Mouse (Mus musculus): ENCODE results near the gene Bcl2l10. TPM values are rescaled to one million over a fixed set of nuclear protein-coding genes. Genes with fewer than 3 reads are reported as not detected.
A peak's percentile ranks its signal among the peaks of the same experiment; 100 is the strongest.

Gene Bcl2l10
- total and polyA plus RNA-seq, 2 experiments from 2014 or later, result not detected

- Histone ChIP-seq H3K36me3 (ENCODE audit: insufficient read depth) (no peaks in the 10 kb centered on the region), H3K9me3 (ENCODE audit: low read length) (no peaks in the 10 kb centered on the region), H3K27me3 (ENCODE audit: insufficient read depth, low read length) (no peaks in the 10 kb centered on the region), H3K4me1 (ENCODE audit: insufficient read depth) (no peaks in the 10 kb centered on the region), H3K4me2 (ENCODE audit: low read depth) (no peak overlapping the region), H3K27ac (ENCODE audit: low read depth, low read length) (no peak overlapping the region), H3K4me3 (ENCODE audit: low read depth, low read length) (no peak overlapping the region), H3K9ac (no peak overlapping the region)
- no peak for ATAC-seq
- no peak for TF ChIP-seq CTCF (IDR thresholded peaks at IDR 0.05; ENCODE audit: low read depth)
- DNase-seq, result no peak
- 80% methylated on average over 1 of the region's 1 CpGs for WGBS
These were observed 28.9 kb downstream of the Bcl2l10 start for GRCm38 (mm10) chr9:75376428-75376827.

DNA sequence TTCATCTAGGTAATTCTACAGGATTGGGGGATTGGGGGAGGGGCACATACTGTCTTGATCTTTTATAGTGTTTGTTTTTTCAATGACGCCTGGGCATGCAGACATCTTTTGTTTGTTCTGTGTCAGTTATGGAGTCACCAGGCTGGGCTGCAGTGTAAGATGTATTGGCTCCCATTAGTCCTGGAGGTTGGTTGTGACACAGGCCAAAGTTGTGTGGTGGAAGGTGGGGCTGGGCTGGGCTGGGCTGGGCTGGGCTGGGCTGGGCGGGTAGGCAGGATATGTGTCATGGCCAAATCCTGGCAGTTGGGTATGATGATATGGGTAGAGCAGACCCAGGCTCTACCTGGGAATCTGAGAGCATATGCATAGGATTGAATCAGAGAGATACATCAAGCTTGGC lies 31.2 kb downstream of the Bcl2l10 start:
- Histone ChIP-seq H3K9ac (no peak overlapping the region), H3K36me3 (ENCODE audit: insufficient read depth) (no peaks in the 10 kb centered on the region), H3K9me3 (ENCODE audit: low read length) (no peaks in the 10 kb centered on the region), H3K4me1 (ENCODE audit: insufficient read depth) (no peaks in the 10 kb centered on the region), H3K27me3 (ENCODE audit: insufficient read depth, low read length) (no peaks in the 10 kb centered on the region), H3K4me2 (ENCODE audit: low read depth) (no peak overlapping the region), H3K4me3 (ENCODE audit: low read depth, low read length) (no peak overlapping the region), H3K27ac (ENCODE audit: low read depth, low read length) (no peak overlapping the region)
- WGBS, result 96% methylated on average over 2 of the region's 2 CpGs
- ATAC-seq (no peak), DNase-seq (no peak)
- no peak for TF ChIP-seq CTCF (IDR thresholded peaks at IDR 0.05; ENCODE audit: low read depth)

DNA sequence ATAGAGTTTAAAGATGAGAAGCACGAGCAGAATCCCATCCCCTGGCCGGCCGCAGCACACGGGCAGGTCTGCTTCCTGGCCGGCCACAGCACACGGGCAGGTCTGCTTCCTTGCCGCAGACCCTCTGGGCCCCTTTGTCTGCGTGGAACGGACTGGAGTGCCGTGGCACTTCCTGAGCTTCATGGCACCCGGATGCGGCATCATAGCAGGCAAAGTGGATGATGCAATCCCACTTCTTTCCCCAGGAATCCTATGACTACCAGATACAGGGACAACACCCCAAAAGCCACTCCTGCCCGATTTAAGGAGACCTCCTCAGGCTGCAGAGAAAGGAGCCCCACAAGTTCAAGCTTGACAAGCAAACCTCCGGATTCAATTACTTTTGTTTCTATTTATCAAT lies 35.3 kb downstream of the Bcl2l10 start:
- Histone ChIP-seq H3K27me3 (ENCODE audit: insufficient read depth, low read length) (no peaks in the 10 kb centered on the region), H3K27ac (ENCODE audit: low read depth, low read length) (no peak overlapping the region), H3K9ac (no peak overlapping the region), H3K36me3 (ENCODE audit: insufficient read depth) (peaks cover 21% of the 10 kb centered on the region), H3K4me3 (ENCODE audit: low read depth, low read length) (no peak overlapping the region), H3K4me2 (ENCODE audit: low read depth) (no peak overlapping the region), H3K4me1 (ENCODE audit: insufficient read depth) (no peaks in the 10 kb centered on the region), H3K9me3 (ENCODE audit: low read length) (no peaks in the 10 kb centered on the region)
- no peak for ATAC-seq
- TF ChIP-seq CTCF (IDR thresholded peaks at IDR 0.05; ENCODE audit: low read depth), result no peak
- WGBS, result 92% methylated on average over 14 of the region's 14 CpGs
- no peak for DNase-seq

DNA sequence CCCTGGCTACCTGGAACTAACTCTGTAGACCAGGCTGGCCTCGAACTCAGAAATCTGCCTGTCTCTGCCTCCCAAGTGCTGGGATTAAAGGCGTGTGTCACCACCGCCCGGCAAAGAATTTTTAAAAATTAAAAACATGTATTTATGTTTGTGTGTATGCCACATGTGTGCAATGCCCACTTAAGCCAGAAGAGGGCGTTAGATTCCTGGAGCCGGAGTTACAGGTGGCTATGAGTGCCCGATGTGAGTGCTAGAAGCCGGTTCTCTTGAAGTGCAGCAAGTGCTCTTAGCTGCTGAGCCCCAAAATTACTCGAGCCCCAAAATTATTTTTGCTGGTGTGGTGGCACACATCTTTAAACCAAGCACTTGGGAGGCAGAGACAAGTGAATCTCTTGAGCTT lies 36.2 kb downstream of the Bcl2l10 start:
- TF ChIP-seq CTCF (IDR thresholded peaks at IDR 0.05; ENCODE audit: low read depth), result peak; percentile 19; the same call in 1 of the 2 replicates
- no peak for ATAC-seq
- peaks cover 27% of the 10 kb centered on the region for H3K36me3 ChIP-seq (ENCODE audit: insufficient read depth)
- DNase-seq, result no peak
- WGBS, result 89% methylated on average over 9 of the region's 9 CpGs
- no peaks in the 10 kb centered on the region for H3K9me3 ChIP-seq (ENCODE audit: low read length)
- H3K27me3 ChIP-seq (ENCODE audit: insufficient read depth, low read length), result no peaks in the 10 kb centered on the region
- no peaks in the 10 kb centered on the region for H3K4me1 ChIP-seq (ENCODE audit: insufficient read depth)
- H3K4me2 ChIP-seq (ENCODE audit: low read depth), result no peak overlapping the region
- no peak overlapping the region for H3K27ac ChIP-seq (ENCODE audit: low read depth, low read length)
- no peak overlapping the region for H3K9ac ChIP-seq
- H3K4me3 ChIP-seq (ENCODE audit: low read depth, low read length), result no peak overlapping the region

GRCm38 (mm10) chr9:75384337-75384962 lies 36.9 kb downstream of the Bcl2l10 start:
- WGBS, result 85% methylated on average over 3 of the region's 3 CpGs
- no peak for ATAC-seq
- no peak overlapping the region for H3K4me2 ChIP-seq (ENCODE audit: low read depth)

DNA sequence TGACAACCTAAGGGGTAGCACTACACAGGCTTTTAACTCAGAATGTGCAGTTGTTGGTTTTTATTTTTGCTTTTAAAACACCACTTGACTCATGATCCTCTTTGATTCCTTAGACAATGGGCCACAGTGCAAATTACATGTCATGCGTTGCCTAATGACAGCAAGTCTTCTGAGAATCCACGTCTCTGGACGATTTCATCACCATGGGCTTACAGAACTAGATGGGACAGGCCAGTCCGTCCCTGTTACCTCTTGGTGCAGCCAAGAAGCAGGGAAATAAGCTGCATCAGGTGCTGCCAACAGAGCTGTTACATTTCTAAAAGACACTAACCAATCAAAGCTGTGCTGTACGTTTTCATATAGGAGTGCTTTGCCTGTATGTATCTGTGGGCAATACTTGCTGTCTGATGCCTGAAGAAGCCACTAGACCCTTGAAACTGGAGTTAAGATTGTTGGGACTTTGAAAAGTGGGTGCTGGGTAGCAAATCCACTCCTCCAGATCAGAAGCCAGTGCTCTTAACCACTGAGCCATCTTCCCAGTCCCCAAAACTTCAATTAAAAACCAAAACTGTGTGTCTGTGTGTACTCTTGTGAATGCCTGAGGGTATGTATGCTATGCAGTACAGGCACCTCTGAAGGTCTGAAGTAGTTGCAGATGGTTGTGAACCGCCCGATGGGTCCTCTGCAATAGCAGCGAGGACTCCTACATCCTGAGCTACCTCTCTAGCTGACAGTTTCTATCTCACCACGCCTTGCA lies 37.8 kb downstream of the Bcl2l10 start:
- 77% methylated on average over 9 of the region's 9 CpGs for WGBS
- peaks cover 40% of the 10 kb centered on the region for H3K36me3 ChIP-seq (ENCODE audit: insufficient read depth)
- TF ChIP-seq CTCF (IDR thresholded peaks at IDR 0.05; ENCODE audit: low read depth), result no peak
- H3K4me3 ChIP-seq (ENCODE audit: low read depth, low read length), result no peak overlapping the region
- DNase-seq (no peak), ATAC-seq (peak; percentile 18)
- no peak overlapping the region for H3K9ac ChIP-seq
- no peaks in the 10 kb centered on the region for H3K27me3 ChIP-seq (ENCODE audit: insufficient read depth, low read length)
- no peak overlapping the region for H3K27ac ChIP-seq (ENCODE audit: low read depth, low read length)
- no peaks in the 10 kb centered on the region for H3K9me3 ChIP-seq (ENCODE audit: low read length)
- H3K4me1 ChIP-seq (ENCODE audit: insufficient read depth), result no peaks in the 10 kb centered on the region
- no peak overlapping the region for H3K4me2 ChIP-seq (ENCODE audit: low read depth)

More at GRCm38 (mm10) chr9:75384337-75384962, 36.9 kb downstream of the Bcl2l10 start:
- no peaks in the 10 kb centered on the region for H3K9me3 ChIP-seq (ENCODE audit: low read length)
- H3K27ac ChIP-seq (ENCODE audit: low read depth, low read length), result no peak overlapping the region
- H3K4me3 ChIP-seq (ENCODE audit: low read depth, low read length), result no peak overlapping the region
- DNase-seq, result no peak
- no peaks in the 10 kb centered on the region for H3K4me1 ChIP-seq (ENCODE audit: insufficient read depth)
- H3K36me3 ChIP-seq (ENCODE audit: insufficient read depth), result peaks cover 34% of the 10 kb centered on the region
- no peak overlapping the region for H3K9ac ChIP-seq
- TF ChIP-seq CTCF (IDR thresholded peaks at IDR 0.05; ENCODE audit: low read depth), result no peak
- H3K27me3 ChIP-seq (ENCODE audit: insufficient read depth, low read length), result no peaks in the 10 kb centered on the region

- Histone ChIP-seq H3K4me3 (ENCODE audit: low read depth, low read length) (no peak overlapping the region), H3K4me2 (ENCODE audit: low read depth) (no peak overlapping the region), H3K9ac (no peak overlapping the region), H3K27me3 (ENCODE audit: insufficient read depth, low read length) (no peaks in the 10 kb centered on the region), H3K36me3 (ENCODE audit: insufficient read depth) (peaks cover 75% of the 10 kb centered on the region), H3K4me1 (ENCODE audit: insufficient read depth) (no peaks in the 10 kb centered on the region), H3K9me3 (ENCODE audit: low read length) (no peaks in the 10 kb centered on the region), H3K27ac (ENCODE audit: low read depth, low read length) (no peak overlapping the region)
- DNase-seq, result no peak
- no peak for TF ChIP-seq CTCF (IDR thresholded peaks at IDR 0.05; ENCODE audit: low read depth)
- ATAC-seq, result no peak
- WGBS, result 83% methylated on average over 12 of the region's 12 CpGs
These were observed 45.7 kb downstream of the Bcl2l10 start for GRCm38 (mm10) chr9:75393251-75393650.
